Mouse (Mus musculus) testis, adult 2 months (tissue): ENCODE results near the gene Smarca4.

Experiments
- CTCF ChIP-seq: fragments of 200-500 bp; IDR thresholded peaks from 2 replicates; pipeline ENCODE4 v1.5.1; 2012; ENCODE audit warnings: low read depth, mild to moderate bottlenecking, inconsistent platforms, low read length, moderate library complexity; ENCODE audit not compliant: control insufficient read depth, insufficient read depth, insufficient replicate concordance
- POLR2A ChIP-seq: fragments of 200-500 bp; IDR thresholded peaks from 2 replicates; pipeline ENCODE4 v1.6.1; 2012; ENCODE audit warnings: low read depth, mild to moderate bottlenecking, inconsistent platforms, low read length, moderate library complexity; ENCODE audit not compliant: control insufficient read depth

GRCm38 (mm10) chr9:21639031-21639430 lies 23.1 kb downstream of the Smarca4 start:
- TF ChIP-seq CTCF (no peak), POLR2A (no peak)
